Mouse (Mus musculus): ENCODE data around the gene Ccdc175. TPM values are rescaled to one million over a fixed set of nuclear protein-coding genes. Genes with fewer than 3 reads are reported as not detected.

The Ccdc175 gene
- polyA plus RNA-seq, 1 experiment = not detected

- TF ChIP-seq POLR2A (IDR thresholded peaks at IDR 0.05; ENCODE audit: borderline replicate concordance, extremely low read depth, insufficient read depth, insufficient read length, poor library complexity, severe bottlenecking) (no peak), CTCF (IDR thresholded peaks at IDR 0.05; ENCODE audit: borderline replicate concordance, extremely low read depth, insufficient read depth, insufficient read length) (no peak)
- DNase-seq (ENCODE audit: low read depth) = no peak
These were observed 12.6 kb upstream of the Ccdc175 start for GRCm38 (mm10) chr12:72197434-72197833.

DNA sequence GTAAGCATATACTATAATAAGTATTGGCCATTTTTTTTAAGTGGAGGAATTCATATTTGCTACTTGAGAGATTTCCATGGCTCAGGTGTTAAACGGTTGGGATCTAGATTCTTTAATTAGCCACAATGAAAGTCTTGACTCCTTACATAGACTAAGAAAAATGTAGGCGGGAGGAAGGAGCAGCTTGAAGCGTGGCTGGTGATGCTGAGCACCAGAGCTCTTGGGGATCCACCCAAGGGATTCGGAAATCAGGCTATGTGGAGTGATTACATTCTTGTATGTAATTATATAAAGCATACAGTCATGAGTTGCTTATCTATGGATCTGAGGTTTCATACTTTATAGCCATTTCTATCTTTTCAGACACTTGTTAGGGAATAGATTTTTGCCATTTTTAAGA is 5.3 kb downstream of the Ccdc175 start:
- peak; percentile 4 for DNase-seq (ENCODE audit: low read depth)
- TF ChIP-seq POLR2A (IDR thresholded peaks at IDR 0.05; ENCODE audit: borderline replicate concordance, extremely low read depth, insufficient read depth, insufficient read length, poor library complexity, severe bottlenecking) (no peak), CTCF (IDR thresholded peaks at IDR 0.05; ENCODE audit: borderline replicate concordance, extremely low read depth, insufficient read depth, insufficient read length) (no peak)

GRCm38 (mm10) chr12:72178322-72178721 is 6.5 kb downstream of the Ccdc175 start:
- DNase-seq (ENCODE audit: low read depth) = peak; percentile 3
- TF ChIP-seq POLR2A (IDR thresholded peaks at IDR 0.05; ENCODE audit: borderline replicate concordance, extremely low read depth, insufficient read depth, insufficient read length, poor library complexity, severe bottlenecking) = no peak

DNA sequence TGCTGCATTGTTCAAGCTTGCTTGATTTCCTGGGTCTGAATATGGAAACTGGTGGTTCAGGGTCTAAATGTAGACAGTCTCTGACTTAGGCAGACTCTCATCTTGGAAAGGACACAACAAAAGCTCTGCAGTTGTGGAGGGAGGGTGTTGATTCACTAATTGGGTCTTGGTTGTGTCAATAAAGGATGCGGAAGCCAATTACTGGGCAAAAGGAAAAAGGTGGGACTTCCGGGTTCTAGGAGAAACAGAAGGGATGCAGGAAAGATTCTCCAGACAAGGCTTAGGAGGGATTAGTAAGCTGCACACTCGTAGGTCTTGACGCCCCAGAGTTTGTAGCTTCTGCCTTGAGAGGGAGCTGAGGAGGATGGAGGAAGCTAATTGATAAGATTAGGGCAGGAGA is 26.4 kb downstream of the Ccdc175 start:
- no peak for TF ChIP-seq CTCF (IDR thresholded peaks at IDR 0.05; ENCODE audit: borderline replicate concordance, extremely low read depth, insufficient read depth, insufficient read length)
- no peak for TF ChIP-seq POLR2A (IDR thresholded peaks at IDR 0.05; ENCODE audit: borderline replicate concordance, extremely low read depth, insufficient read depth, insufficient read length, poor library complexity, severe bottlenecking)
- DNase-seq (ENCODE audit: low read depth) = peak; percentile 60

GRCm38 (mm10) chr12:72150786-72151185 is 34.0 kb downstream of the Ccdc175 start:
- no peak for TF ChIP-seq POLR2A (IDR thresholded peaks at IDR 0.05; ENCODE audit: borderline replicate concordance, extremely low read depth, insufficient read depth, insufficient read length, poor library complexity, severe bottlenecking)
- peak; percentile 65 for DNase-seq (ENCODE audit: low read depth)

GRCm38 (mm10) chr12:72129203-72129602 is 55.6 kb downstream of the Ccdc175 start:
- no peak for DNase-seq (ENCODE audit: low read depth)
- no peak for TF ChIP-seq POLR2A (IDR thresholded peaks at IDR 0.05; ENCODE audit: borderline replicate concordance, extremely low read depth, insufficient read depth, insufficient read length, poor library complexity, severe bottlenecking)
- TF ChIP-seq CTCF (IDR thresholded peaks at IDR 0.05; ENCODE audit: borderline replicate concordance, extremely low read depth, insufficient read depth, insufficient read length) = no peak

DNA sequence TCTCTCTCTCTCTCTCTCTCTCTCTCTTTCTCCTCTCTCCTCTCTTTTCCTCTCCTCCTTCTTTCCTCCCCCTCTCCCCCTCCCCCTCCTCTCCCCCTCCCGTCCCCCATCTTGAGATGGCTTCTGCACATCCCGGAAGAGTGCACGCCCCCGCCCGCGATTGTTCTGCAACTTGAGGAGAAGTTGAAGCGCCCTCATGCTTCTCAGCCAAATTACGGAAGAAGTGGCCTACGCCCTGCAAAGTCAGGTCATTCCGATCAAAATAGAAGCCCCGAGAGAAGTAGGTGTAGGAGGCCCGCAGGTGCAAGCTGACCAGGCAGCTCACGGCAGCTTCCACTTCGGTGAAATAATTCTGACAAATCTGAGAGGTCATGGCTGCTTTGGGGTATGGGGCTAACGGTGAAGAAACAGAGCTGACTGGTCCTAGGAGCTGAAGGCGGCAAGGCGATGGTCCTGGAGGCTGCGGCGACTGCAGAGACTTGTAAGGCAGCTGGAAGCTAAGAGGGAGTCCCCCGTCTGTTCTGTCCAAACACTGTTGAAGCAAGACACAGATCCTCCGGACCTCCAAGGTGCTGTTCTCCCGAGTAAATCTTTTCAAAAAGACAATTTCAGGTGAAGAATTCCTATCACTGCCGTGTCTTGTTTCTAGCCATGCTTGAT is 69.0 kb downstream of the Ccdc175 start:
- no peak for DNase-seq (ENCODE audit: low read depth)
- TF ChIP-seq POLR2A (IDR thresholded peaks at IDR 0.05; ENCODE audit: borderline replicate concordance, extremely low read depth, insufficient read depth, insufficient read length, poor library complexity, severe bottlenecking) (no peak), CTCF (IDR thresholded peaks at IDR 0.05; ENCODE audit: borderline replicate concordance, extremely low read depth, insufficient read depth, insufficient read length) (no peak)

DNA sequence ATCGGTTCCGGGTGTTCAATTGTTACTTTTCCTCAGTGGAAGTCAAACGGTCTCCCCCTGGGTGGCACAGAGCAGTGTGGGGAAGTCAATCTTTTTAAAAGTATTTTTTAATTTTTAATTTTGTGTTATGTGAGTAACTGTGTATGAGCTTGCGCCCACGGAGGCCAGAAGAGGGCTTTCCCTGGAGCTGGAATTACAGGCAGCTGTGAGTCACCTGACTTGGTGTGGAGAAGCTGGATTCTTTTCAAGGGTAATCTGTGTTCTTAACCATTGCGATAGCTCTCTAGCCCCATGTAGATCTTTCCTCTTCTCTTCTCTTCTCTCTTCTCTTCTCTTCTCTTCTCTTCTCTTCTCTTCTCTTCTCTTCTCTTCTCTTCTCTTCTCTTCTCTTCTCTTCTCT is 69.7 kb downstream of the Ccdc175 start:
- TF ChIP-seq CTCF (IDR thresholded peaks at IDR 0.05; ENCODE audit: borderline replicate concordance, extremely low read depth, insufficient read depth, insufficient read length) (no peak), POLR2A (IDR thresholded peaks at IDR 0.05; ENCODE audit: borderline replicate concordance, extremely low read depth, insufficient read depth, insufficient read length, poor library complexity, severe bottlenecking) (no peak)
- no peak for DNase-seq (ENCODE audit: low read depth)

- TF ChIP-seq CTCF (IDR thresholded peaks at IDR 0.05; ENCODE audit: borderline replicate concordance, extremely low read depth, insufficient read depth, insufficient read length) = peak; percentile 75; the same call in 1 of the 2 replicates
- TF ChIP-seq POLR2A (IDR thresholded peaks at IDR 0.05; ENCODE audit: borderline replicate concordance, extremely low read depth, insufficient read depth, insufficient read length, poor library complexity, severe bottlenecking) = no peak
- peak; percentile 92 for DNase-seq (ENCODE audit: low read depth)
These were observed 80.1 kb downstream of the Ccdc175 start for GRCm38 (mm10) chr12:72104525-72105281.

DNA sequence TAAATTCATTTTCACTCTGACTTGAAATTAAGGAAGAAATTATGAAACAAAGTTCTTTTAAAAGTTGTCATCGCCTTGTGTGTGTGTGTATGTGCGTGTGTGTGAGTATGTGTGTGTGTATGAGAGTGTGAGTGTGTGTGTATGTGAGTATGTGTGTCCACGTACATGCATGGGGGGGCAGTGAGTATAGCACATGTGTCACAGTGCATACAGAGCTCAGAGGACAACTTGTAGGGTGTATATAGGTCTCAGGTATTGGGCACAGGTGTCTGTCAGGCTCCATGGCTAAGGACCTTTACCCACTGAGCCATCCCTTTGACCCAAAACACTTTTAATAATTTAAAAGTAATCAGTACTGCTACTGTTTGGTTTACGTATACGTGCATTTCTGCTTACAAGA is 80.8 kb downstream of the Ccdc175 start:
- no peak for TF ChIP-seq CTCF (IDR thresholded peaks at IDR 0.05; ENCODE audit: borderline replicate concordance, extremely low read depth, insufficient read depth, insufficient read length)
- no peak for DNase-seq (ENCODE audit: low read depth)

DNA sequence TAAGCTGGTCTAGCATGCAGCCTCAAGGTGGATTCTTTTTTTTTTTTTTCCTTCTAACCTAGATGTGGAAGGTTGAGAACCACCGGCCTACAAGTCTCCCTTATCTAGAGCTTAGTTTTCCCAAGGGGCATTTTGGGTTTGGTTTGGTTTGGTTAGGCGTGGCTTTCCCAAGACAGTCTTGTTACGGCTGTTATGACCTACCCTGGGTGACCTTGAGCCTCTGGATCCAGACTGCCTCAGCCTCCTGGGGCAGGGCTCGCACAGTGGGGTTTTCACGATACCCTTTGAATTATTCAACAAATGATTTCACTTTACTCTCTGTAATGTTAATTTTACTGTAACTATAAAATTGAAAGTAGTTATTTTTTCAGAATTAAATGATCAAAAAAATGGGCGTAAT is 82.1 kb downstream of the Ccdc175 start:
- no peak for DNase-seq (ENCODE audit: low read depth)
- TF ChIP-seq CTCF (IDR thresholded peaks at IDR 0.05; ENCODE audit: borderline replicate concordance, extremely low read depth, insufficient read depth, insufficient read length) = no peak
- TF ChIP-seq POLR2A (IDR thresholded peaks at IDR 0.05; ENCODE audit: borderline replicate concordance, extremely low read depth, insufficient read depth, insufficient read length, poor library complexity, severe bottlenecking) = no peak

GRCm38 (mm10) chr12:72096966-72097365 is 87.9 kb downstream of the Ccdc175 start:
- TF ChIP-seq CTCF (IDR thresholded peaks at IDR 0.05; ENCODE audit: borderline replicate concordance, extremely low read depth, insufficient read depth, insufficient read length) (no peak), POLR2A (IDR thresholded peaks at IDR 0.05; ENCODE audit: borderline replicate concordance, extremely low read depth, insufficient read depth, insufficient read length, poor library complexity, severe bottlenecking) (no peak)
- DNase-seq (ENCODE audit: low read depth) = no peak
